Mouse (Mus musculus) bone marrow, adult 2 months (tissue): ENCODE data around the gene Gm9918. TPM values are rescaled to one million over a fixed set of nuclear protein-coding genes. Genes with fewer than 3 reads are reported as not detected.
A peak's percentile ranks its signal among the peaks of the same experiment; 100 is the strongest.

Experiments used
- H3K27ac ChIP-seq: fragments of 200-500 bp; 2 replicates; pipeline ENCODE4 v1.5.1; 2012; ENCODE audit warnings: low read depth, mild to moderate bottlenecking, control low read depth, inconsistent platforms, low read length; ENCODE audit not compliant: control insufficient read depth, poor library complexity, insufficient read depth
- H3K4me1 ChIP-seq: fragments of 200-500 bp; 2 replicates; pipeline ENCODE4 v1.6.1; 2011; ENCODE audit warnings: low read length; ENCODE audit not compliant: control insufficient read depth, insufficient read depth
- H3K4me3 ChIP-seq: fragments of 200-500 bp; replicated peaks from 2 replicates; pipeline ENCODE3; 2011; ENCODE audit warnings: mild to moderate bottlenecking, low read depth, low read length, control low read depth; ENCODE audit not compliant: control insufficient read depth
- CTCF ChIP-seq: fragments of 200-500 bp; IDR thresholded peaks from 2 replicates; pipeline ENCODE4 v1.5.1; 2011; ENCODE audit warnings: low read length, control low read depth; ENCODE audit not compliant: control insufficient read depth, insufficient read depth
- POLR2A ChIP-seq: fragments of 200-500 bp; IDR thresholded peaks from 2 replicates; pipeline ENCODE4 v1.6.1; 2011; ENCODE audit warnings: low read depth, mild to moderate bottlenecking, control low read depth, low read length, borderline replicate concordance; ENCODE audit not compliant: control insufficient read depth
- WGBS: fragments of 180-500 bp; shearing (Covaris S2); methylation state at CpG from one replicate; pipeline ENCODE4 v1.1.7; 2018; 5-methylcytosine and 5-hydroxymethylcytosine counted together
- polyA plus RNA-seq: library from polyadenylated mRNA; stranded (reverse); fragments of >200 nt; gene quantifications from 2 replicates; pipeline ENCODE4 v1.2.4, GENCODE M21; 2011; ENCODE audit warnings: low replicate concordance; ENCODE audit not compliant: missing spikeins, insufficient read depth, insufficient read length

The Gm9918 gene
- polyA plus RNA-seq, 1 experiment, result not detected

GRCm38 (mm10) chr15:102233896-102234295 is 36.5 kb upstream of the Gm9918 start:
- Histone ChIP-seq H3K4me1 (peaks cover 7% of the 10 kb centered on the region), H3K27ac (no peak overlapping the region), H3K4me3 (no peak overlapping the region)
- no peak for TF ChIP-seq POLR2A
- 0% methylated on average over 2 of the region's 2 CpGs for WGBS

- TF ChIP-seq CTCF, result no peak
- TF ChIP-seq POLR2A, result no peak
- WGBS, result 14% methylated on average over 21 of the region's 21 CpGs
- no peak overlapping the region for H3K4me3 ChIP-seq
- peak overlapping the region; percentile 35; the same call in 1 of the 2 replicates for H3K27ac ChIP-seq
- peaks cover 7% of the 10 kb centered on the region for H3K4me1 ChIP-seq
Measured at GRCm38 (mm10) chr15:102235371-102236027, 34.9 kb upstream of the Gm9918 start.

- 81% methylated on average over 14 of the region's 14 CpGs for WGBS
- no peak for TF ChIP-seq CTCF
- TF ChIP-seq POLR2A, result no peak
- Histone ChIP-seq H3K4me1 (peaks cover 4% of the 10 kb centered on the region), H3K27ac (no peak overlapping the region), H3K4me3 (no peak overlapping the region)
Measured at GRCm38 (mm10) chr15:102238543-102239259, 31.7 kb upstream of the Gm9918 start.

- no peak overlapping the region for H3K27ac ChIP-seq
- 21% methylated on average over 9 of the region's 9 CpGs for WGBS
- H3K4me3 ChIP-seq, result no peak overlapping the region
- peaks cover 5% of the 10 kb centered on the region for H3K4me1 ChIP-seq
- TF ChIP-seq POLR2A (no peak), CTCF (peak; percentile 85)
Measured at GRCm38 (mm10) chr15:102239260-102239590, 31.1 kb upstream of the Gm9918 start.

GRCm38 (mm10) chr15:102239851-102240250 is 30.5 kb upstream of the Gm9918 start:
- Histone ChIP-seq H3K4me3 (no peak overlapping the region), H3K4me1 (peaks cover 1% of the 10 kb centered on the region; the same call in 1 of the 2 replicates), H3K27ac (no peak overlapping the region)
- 82% methylated on average over 11 of the region's 11 CpGs for WGBS
- TF ChIP-seq POLR2A (no peak), CTCF (no peak)

GRCm38 (mm10) chr15:102240607-102241006 is 29.8 kb upstream of the Gm9918 start:
- H3K27ac ChIP-seq, result no peak overlapping the region
- H3K4me3 ChIP-seq, result no peak overlapping the region
- 75% methylated on average over 4 of the region's 4 CpGs for WGBS
- H3K4me1 ChIP-seq, result peaks cover 1% of the 10 kb centered on the region; the same call in 1 of the 2 replicates
- no peak for TF ChIP-seq POLR2A
- TF ChIP-seq CTCF, result no peak

GRCm38 (mm10) chr15:102242404-102243228 is 27.7 kb upstream of the Gm9918 start:
- H3K4me1 ChIP-seq, result peaks cover 1% of the 10 kb centered on the region; the same call in 1 of the 2 replicates
- 76% methylated on average over 12 of the region's 12 CpGs for WGBS
- no peak for TF ChIP-seq POLR2A
- TF ChIP-seq CTCF, result no peak
- H3K27ac ChIP-seq, result peak overlapping the region; percentile 84
- H3K4me3 ChIP-seq, result peak overlapping the region; percentile 24
